Mouse (Mus musculus) cerebellum, adult 2 months (tissue): ENCODE measurements around the gene Pqlc3. TPM values are rescaled to one million over a fixed set of nuclear protein-coding genes. Genes with fewer than 3 reads are reported as not detected.
"Not testable (repeated sequence)": the region's sequence is repeated elsewhere in the genome, so short reads cannot be mapped to it uniquely, and the experiment has no call there.

ENCODE experiments used
- DNase-seq, 2 experiments: peaks; one replicate each; pipeline ENCODE4 v3.0.0; 2021
- H3K27ac ChIP-seq: fragments of 200-500 bp; 2 replicates; pipeline ENCODE4 v1.5.1; 2012; ENCODE audit warnings: low read length, control low read depth, inconsistent platforms; ENCODE audit not compliant: insufficient read depth
- H3K27me3 ChIP-seq: fragments of 200-500 bp; 2 replicates; pipeline ENCODE4 v1.6.1; 2012; ENCODE audit warnings: inconsistent platforms, mild to moderate bottlenecking, low read length, moderate library complexity; ENCODE audit not compliant: control insufficient read depth, insufficient read depth
- H3K4me1 ChIP-seq: fragments of 200-500 bp; 2 replicates; pipeline ENCODE4 v1.6.1; 2011; ENCODE audit warnings: low read length; ENCODE audit not compliant: control insufficient read depth, insufficient read depth
- H3K4me3 ChIP-seq: fragments of 200-500 bp; replicated peaks from 2 replicates; pipeline ENCODE3; 2011; ENCODE audit warnings: mild to moderate bottlenecking, low read depth, low read length, control low read depth; ENCODE audit not compliant: insufficient read depth
- CTCF ChIP-seq: fragments of 200-500 bp; IDR thresholded peaks from 2 replicates; pipeline ENCODE4 v1.5.1; 2011; ENCODE audit warnings: low read depth, mild to moderate bottlenecking, control low read depth, low read length, moderate library complexity, borderline replicate concordance; ENCODE audit not compliant: insufficient read depth
- POLR2A ChIP-seq: fragments of 200-500 bp; IDR thresholded peaks from 2 replicates; pipeline ENCODE4 v1.6.1; 2011; ENCODE audit warnings: low read length, control low read depth, borderline replicate concordance; ENCODE audit not compliant: insufficient read depth
- WGBS: fragments of 180-500 bp; shearing (Covaris S2); methylation state at CpG from one replicate; pipeline ENCODE4 v1.1.7; 2018; 5-methylcytosine and 5-hydroxymethylcytosine counted together
- polyA plus RNA-seq: library from polyadenylated mRNA; depleted of rRNA; stranded (reverse); fragments of >200 nt; gene quantifications from 2 replicates; pipeline ENCODE4 v1.2.3, GENCODE M21; 2012

The Pqlc3 gene
- polyA plus RNA-seq, 1 experiment: 0.62 TPM

DNA sequence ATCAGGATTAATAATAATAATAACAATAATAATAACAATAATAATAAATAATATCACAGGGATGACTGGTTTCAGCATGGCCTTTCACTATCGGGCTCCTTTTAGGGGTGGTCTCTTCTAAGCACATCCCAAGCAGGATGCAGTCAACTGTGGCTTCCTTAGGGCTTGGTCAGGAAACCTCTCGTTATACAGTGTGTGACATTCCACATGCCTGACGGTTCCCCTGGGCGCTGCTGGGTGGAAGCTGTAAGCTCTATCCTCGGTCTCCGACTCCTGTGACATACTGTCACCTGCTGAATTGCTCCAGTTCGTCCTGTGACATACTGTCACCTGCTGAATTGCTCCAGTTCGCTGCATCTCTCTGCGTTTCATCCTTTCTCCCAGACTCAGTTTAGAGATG, 36.3 kb upstream of the Pqlc3 start:
- WGBS: 48% methylated on average over 9 of the region's 9 CpGs
- Histone ChIP-seq H3K4me3 (no peak overlapping the region), H3K4me1 (no peaks in the 10 kb centered on the region), H3K27ac (no peak overlapping the region), H3K27me3 (no peaks in the 10 kb centered on the region; the same call in 1 of the 2 replicates)
- TF ChIP-seq POLR2A: no peak
- no peak for TF ChIP-seq CTCF
- no peak for DNase-seq

DNA sequence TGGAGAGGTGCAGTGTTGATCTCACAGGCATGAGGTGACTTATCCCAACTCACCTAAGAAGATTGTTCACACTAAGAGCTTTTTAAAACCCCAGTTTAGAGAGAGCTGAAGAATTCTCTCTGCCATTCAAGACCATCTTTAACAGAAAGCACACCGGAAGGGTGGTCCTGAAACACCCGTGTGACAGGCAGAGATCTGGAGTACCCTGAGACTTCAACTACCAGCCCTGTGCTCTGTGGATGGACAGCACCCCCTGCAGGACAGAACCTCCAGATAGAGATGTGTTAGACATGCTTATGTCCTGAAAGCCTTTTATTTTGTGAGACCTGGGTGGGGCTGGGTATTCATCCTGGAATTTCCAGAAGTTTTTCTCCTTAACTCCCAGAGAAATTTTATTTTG, 34.9 kb upstream of the Pqlc3 start:
- no peak for TF ChIP-seq POLR2A
- TF ChIP-seq CTCF: peak; percentile 36; the same call in 1 of the 2 replicates
- H3K4me1 ChIP-seq: no peaks in the 10 kb centered on the region
- WGBS: 74% methylated on average over 2 of the region's 2 CpGs
- H3K27ac ChIP-seq: no peak overlapping the region
- no peak overlapping the region for H3K4me3 ChIP-seq
- DNase-seq: no peak
- H3K27me3 ChIP-seq: no peaks in the 10 kb centered on the region

DNA sequence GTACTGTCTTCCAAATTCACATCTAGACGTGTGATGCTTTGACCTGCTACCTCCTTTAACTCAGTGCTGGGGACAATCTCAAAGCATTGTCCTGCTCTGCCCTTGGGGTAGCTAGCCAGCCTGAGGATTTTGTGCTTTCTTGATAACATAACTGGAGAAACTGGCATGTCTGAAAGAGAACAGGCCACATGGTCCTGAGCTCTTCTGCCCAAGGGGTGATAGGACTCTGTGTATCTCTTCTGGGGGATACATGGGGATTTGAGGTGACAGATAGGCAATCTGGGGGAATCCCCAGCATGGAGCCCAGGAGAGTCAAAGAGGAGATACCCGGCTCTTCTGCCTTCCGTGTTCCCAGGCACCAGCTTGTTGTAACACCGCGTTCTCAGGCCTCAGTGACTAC, 34.5 kb upstream of the Pqlc3 start:
- no peaks in the 10 kb centered on the region for H3K4me1 ChIP-seq
- DNase-seq: no peak
- whole genome bisulfite sequencing: 98% methylated on average over 5 of the region's 5 CpGs
- H3K4me3 ChIP-seq: no peak overlapping the region
- no peak overlapping the region for H3K27ac ChIP-seq
- no peaks in the 10 kb centered on the region for H3K27me3 ChIP-seq
- TF ChIP-seq POLR2A (no peak), CTCF (no peak)

DNA sequence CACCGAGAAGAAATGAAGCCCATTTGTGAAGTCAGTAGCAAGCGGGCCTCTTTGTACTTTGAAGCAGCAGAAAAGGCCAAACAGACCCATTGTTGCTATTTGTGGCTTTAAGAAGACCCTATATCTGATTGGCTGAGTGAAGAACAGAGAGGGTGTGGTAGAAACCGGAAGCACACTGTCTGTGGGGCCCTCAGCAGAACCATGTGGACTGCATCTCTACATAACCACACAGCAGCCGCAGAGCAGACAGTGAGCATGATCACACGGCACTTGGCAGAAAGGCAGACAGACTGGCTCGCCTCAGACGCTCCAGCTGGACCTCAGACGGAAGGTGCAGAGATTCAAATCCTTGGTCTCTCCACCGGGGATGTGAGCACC, 33.2 kb upstream of the Pqlc3 start:
- no peaks in the 10 kb centered on the region for H3K27me3 ChIP-seq
- no peak overlapping the region for H3K27ac ChIP-seq
- no peak for DNase-seq
- WGBS: 49% methylated on average over 9 of the region's 9 CpGs
- no peak for TF ChIP-seq POLR2A
- TF ChIP-seq CTCF: no peak
- no peaks in the 10 kb centered on the region for H3K4me1 ChIP-seq
- no peak overlapping the region for H3K4me3 ChIP-seq

DNA sequence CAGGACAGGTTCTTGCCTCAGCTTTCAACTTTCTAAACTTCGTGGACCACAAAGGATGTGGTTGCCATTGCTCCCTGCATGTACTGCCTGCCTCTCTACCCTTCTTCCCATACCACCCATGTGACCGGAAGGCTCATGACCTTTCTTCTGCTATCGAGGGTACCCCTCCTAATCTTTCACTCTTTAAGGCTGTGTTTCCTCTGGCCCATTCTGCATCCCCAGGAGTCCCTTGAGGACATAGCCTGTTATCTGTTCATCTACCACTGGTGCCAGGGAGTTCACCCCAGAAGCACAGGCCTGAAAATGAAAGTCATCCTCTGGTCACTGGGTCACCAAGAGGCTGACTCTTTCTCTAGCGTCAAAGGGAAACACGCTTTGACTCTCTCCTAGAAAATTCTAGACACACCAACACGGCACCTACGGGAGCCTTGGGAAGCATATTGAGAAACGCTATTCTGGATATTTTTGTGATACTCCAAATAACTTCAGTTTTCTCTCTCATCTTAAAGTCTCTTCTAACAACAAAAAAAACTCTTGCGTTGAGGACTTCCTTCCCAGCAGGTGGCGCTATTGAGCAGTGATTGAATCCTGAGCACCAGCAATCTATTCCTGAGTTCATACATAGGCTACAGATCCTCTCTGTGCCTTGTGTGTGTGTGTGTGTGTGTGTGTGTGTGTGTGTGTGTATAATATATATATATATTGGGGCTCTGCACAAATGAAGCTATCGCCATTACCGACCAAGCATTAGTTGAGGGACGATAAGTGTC, 32.7 kb upstream of the Pqlc3 start:
- DNase-seq: peak; percentile 49 to 69
- Histone ChIP-seq H3K27ac (no peak overlapping the region), H3K4me1 (no peaks in the 10 kb centered on the region), H3K4me3 (no peak overlapping the region), H3K27me3 (no peaks in the 10 kb centered on the region)
- 39% methylated on average over 13 of the region's 13 CpGs for WGBS
- TF ChIP-seq POLR2A: no peak
- peak; percentile 64 for TF ChIP-seq CTCF

DNA sequence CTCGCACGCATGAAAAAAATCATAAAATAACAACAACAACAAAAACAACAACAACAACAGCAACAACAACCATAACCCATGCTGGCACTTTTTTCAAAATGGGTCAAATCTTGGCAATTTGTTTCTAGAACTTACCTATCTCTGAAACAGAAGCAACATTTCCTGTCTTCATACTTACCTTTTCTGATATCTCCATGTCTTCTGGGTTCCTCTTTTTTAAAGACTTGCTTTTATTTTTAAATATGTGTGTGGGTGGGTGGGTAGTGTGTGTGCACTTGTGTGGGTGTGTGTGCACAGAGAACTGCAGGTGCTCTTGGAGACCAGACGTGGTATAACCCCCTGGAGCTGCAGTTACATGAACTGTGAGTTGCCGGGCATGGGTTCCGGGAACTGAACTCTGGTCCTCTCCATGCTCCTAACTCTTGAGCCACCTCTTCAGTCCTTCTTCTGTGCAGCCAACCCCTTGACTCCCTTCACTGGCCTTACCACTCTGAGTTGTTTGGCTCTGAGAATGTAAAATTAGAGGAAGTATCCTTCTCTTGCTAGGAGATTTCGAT, 24.4 kb upstream of the Pqlc3 start:
- Histone ChIP-seq H3K27me3 (no peaks in the 10 kb centered on the region), H3K27ac (no peak overlapping the region), H3K4me1 (no peaks in the 10 kb centered on the region), H3K4me3 (no peak overlapping the region)
- 87% methylated on average over 6 of the region's 6 CpGs for WGBS
- no peak for TF ChIP-seq CTCF
- no peak for TF ChIP-seq POLR2A
- no peak for DNase-seq

DNA sequence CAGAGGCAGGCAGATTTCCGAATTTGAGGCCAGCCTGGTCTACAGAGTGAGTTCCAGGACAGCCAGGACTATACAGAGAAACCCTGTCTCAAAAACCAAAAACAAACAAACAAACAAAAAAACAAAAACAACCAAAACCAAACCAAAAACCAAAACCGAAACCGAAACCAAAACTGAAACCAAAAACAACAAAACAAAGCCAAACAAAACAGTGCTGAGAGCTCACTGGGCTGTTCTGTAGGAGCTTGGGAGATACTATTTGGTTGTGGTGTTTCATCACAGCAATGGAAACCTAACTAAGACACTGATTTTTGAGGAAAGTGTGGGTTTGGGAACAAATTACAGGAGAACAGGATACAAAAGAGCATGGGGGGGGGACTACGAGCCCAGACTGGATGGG, 21.9 kb upstream of the Pqlc3 start:
- Histone ChIP-seq H3K27me3 (no peaks in the 10 kb centered on the region), H3K4me3 (no peak overlapping the region), H3K27ac (no peak overlapping the region), H3K4me1 (no peaks in the 10 kb centered on the region)
- TF ChIP-seq POLR2A (no peak), CTCF (no peak)
- 75% methylated on average over 4 of the region's 4 CpGs for WGBS
- no peak for DNase-seq

DNA sequence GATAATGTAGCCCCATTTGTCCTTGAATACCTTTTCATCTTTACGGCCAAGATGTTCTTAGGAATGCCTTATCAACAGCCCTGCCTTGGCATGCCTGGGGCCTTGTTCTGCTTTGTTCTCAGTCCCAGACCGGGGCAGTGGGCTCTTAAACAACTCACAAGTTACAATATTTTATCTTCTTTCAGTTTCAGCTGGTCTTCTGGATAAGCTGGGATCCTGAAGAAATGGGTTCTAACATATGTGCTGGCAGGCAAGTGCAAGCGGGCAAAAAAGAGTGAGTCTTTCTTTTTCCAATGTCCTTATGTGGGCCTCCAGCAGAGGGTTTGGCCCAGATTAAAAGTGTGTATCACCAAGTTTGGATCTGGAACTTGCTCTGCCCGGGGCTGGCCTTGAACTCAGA, 20.9 kb upstream of the Pqlc3 start:
- 86% methylated on average over 4 of the region's 4 CpGs for WGBS
- not testable (repeated sequence) for DNase-seq, H3K27ac ChIP-seq, H3K27me3 ChIP-seq, H3K4me1 ChIP-seq, H3K4me3 ChIP-seq
